Mouse (Mus musculus) forebrain, postnatal 0 days (tissue): ENCODE measurements around the gene Anks1b. TPM values are rescaled to one million over a fixed set of nuclear protein-coding genes. Genes with fewer than 3 reads are reported as not detected.

Experiments used
- ATAC-seq: fragments of 200-750 bp; cut with Nextera tagmentation; 2 replicates; pipeline ENCODE4 v1.8.0; 2017; ENCODE audit warnings: mild to moderate bottlenecking, moderate library complexity
- DNase-seq: peaks from one replicate; pipeline ENCODE4 v3.0.0-alpha.2; 2015
- H3K27ac ChIP-seq: fragments of 300-500 bp; sonication (generic); 2 replicates; pipeline ENCODE4 v1.5.1; 2014; ENCODE audit warnings: low read depth, mild to moderate bottlenecking, antibody characterized with exemption, low read length, moderate library complexity, mixed read lengths
- H3K27me3 ChIP-seq: fragments of 300-500 bp; sonication (generic); 2 replicates; pipeline ENCODE4 v1.6.1; 2014; ENCODE audit warnings: mild to moderate bottlenecking, low read length, mixed read lengths; ENCODE audit not compliant: insufficient read depth
- H3K36me3 ChIP-seq: fragments of 300-500 bp; sonication (generic); 2 replicates; pipeline ENCODE4 v1.6.1; 2014; ENCODE audit warnings: mild to moderate bottlenecking, moderate library complexity; ENCODE audit not compliant: insufficient read depth
- H3K4me1 ChIP-seq: fragments of 300-500 bp; sonication (generic); 2 replicates; pipeline ENCODE4 v1.6.1; 2014; ENCODE audit warnings: antibody characterized with exemption; ENCODE audit not compliant: insufficient read depth
- H3K4me2 ChIP-seq: fragments of 300-500 bp; sonication (generic); 2 replicates; pipeline ENCODE4 v1.6.1; 2014; ENCODE audit warnings: low read depth, mild to moderate bottlenecking, moderate library complexity
- H3K4me3 ChIP-seq: fragments of 300-500 bp; sonication (generic); 2 replicates; pipeline ENCODE4 v1.5.1; 2014; ENCODE audit warnings: low read depth, low read length, mixed read lengths
- H3K9ac ChIP-seq: fragments of 300-500 bp; sonication (generic); 2 replicates; pipeline ENCODE4 v1.6.1; 2014; ENCODE audit warnings: mild to moderate bottlenecking
- H3K9me3 ChIP-seq: fragments of 300-500 bp; sonication (generic); 2 replicates; pipeline ENCODE4 v1.6.1; 2016; ENCODE audit warnings: low read length
- CTCF ChIP-seq: sonication (generic); IDR thresholded peaks from 2 replicates; pipeline ENCODE4 v1.5.1; 2016; ENCODE audit warnings: antibody characterized with exemption, control low read depth, low read depth
- WGBS: fragments of 180-500 bp; shearing (Covaris S2); extraction: QIAGEN DNeasy Blood & Tissue Kit; methylation state at CpG from one replicate; pipeline ENCODE4 v1.1.7; 2014; 5-methylcytosine and 5-hydroxymethylcytosine counted together
- polyA plus RNA-seq: library from polyadenylated mRNA; unstranded; fragments of >200 nt; fragmentation: Nextera tagmentation; extraction: Ambion mirVana; gene quantifications from 2 replicates; pipeline ENCODE4 v1.2.1, GENCODE M21; 2015
- total RNA-seq: library from RNA; depleted of rRNA; stranded (reverse); fragments of >200 nt; gene quantifications from 2 replicates; pipeline ENCODE4 v1.2.3, GENCODE M21; 2014

The Anks1b gene
- total and polyA plus RNA-seq, 2 experiments from 2014 or later = 120 to 145 TPM

- Histone ChIP-seq H3K9me3 (no peaks in the 10 kb centered on the region), H3K27ac (no peak overlapping the region), H3K4me2 (no peak overlapping the region), H3K4me3 (no peak overlapping the region), H3K27me3 (no peaks in the 10 kb centered on the region), H3K9ac (no peak overlapping the region), H3K4me1 (no peaks in the 10 kb centered on the region), H3K36me3 (no peaks in the 10 kb centered on the region; the same call in 1 of the 2 replicates)
- 89% methylated on average over 9 of the region's 9 CpGs for WGBS
- DNase-seq = no peak
- ATAC-seq = no peak
- TF ChIP-seq CTCF = no peak
Measured at GRCm38 (mm10) chr10:90077930-90078329, 204.6 kb downstream of the Anks1b start.

DNA sequence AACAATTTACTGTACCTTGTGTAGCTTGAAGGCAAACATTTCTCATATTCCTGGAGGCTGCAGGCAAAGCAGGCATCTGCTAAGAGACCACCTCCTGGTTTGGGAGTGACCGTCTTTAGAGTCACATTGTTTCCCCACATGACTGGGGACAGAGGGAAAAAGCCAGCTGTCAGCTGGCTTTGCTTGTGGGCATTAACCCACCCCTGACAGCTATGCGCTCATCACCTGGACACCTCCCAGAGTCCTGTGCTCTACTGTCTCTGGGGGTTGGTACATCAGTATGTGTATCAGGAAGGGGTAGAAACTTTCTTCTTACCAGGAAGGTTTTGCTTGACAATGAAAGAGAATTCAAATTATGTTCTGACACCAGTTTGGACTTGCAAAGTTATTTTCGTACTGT is 207.8 kb downstream of the Anks1b start:
- H3K4me3 ChIP-seq = no peak overlapping the region
- no peak overlapping the region for H3K9ac ChIP-seq
- H3K4me1 ChIP-seq = no peaks in the 10 kb centered on the region
- ATAC-seq = no peak
- TF ChIP-seq CTCF = no peak
- H3K36me3 ChIP-seq = no peaks in the 10 kb centered on the region; the same call in 1 of the 2 replicates
- 60% methylated on average over 3 of the region's 3 CpGs for WGBS
- no peak overlapping the region for H3K4me2 ChIP-seq
- H3K27me3 ChIP-seq = no peaks in the 10 kb centered on the region
- no peaks in the 10 kb centered on the region for H3K9me3 ChIP-seq
- no peak overlapping the region for H3K27ac ChIP-seq
- no peak for DNase-seq

DNA sequence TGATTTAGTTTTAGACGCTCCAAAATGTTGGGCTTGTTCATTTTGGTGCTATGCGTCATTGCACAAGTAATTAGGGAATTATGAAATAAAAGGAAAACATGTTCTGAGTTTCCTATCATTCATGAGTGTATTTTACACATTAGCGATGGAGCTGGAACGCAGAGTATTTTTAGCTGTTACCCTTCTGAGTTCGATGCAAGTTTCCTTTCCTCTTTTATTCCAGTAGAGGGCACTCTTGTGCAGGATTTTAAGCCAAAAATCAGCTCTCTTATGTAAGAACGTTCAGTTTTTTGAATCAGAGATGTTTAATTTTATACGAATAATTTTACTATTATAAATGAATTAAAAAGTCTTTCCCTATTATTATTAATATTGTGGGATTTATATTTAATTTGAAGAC is 208.3 kb downstream of the Anks1b start:
- Histone ChIP-seq H3K4me1 (no peaks in the 10 kb centered on the region), H3K36me3 (no peaks in the 10 kb centered on the region; the same call in 1 of the 2 replicates), H3K4me3 (no peak overlapping the region), H3K27me3 (no peaks in the 10 kb centered on the region), H3K9ac (no peak overlapping the region), H3K4me2 (no peak overlapping the region), H3K9me3 (no peaks in the 10 kb centered on the region), H3K27ac (no peak overlapping the region)
- ATAC-seq (peak; percentile 63), DNase-seq (peak; percentile 81)
- WGBS = 11% methylated on average over 7 of the region's 7 CpGs
- peak; percentile 76 for TF ChIP-seq CTCF

DNA sequence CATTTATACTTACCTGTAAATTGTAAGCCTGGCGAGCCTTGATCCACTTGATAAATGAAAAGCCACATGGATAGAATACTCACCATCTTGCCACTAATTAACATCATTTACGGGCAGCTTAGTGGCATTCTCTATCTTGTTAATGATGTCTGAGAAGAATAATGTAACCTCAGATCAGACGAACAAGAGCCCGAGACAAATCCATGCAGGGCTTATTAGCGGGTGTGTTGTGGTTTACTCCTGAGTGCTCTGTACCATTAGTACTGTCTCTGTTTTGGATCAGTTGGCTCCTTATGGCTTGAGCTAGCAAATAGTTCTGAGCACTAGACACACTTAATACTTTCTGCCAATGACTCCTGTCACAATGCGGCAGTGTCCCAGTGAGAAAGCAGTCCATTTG is 220.6 kb downstream of the Anks1b start:
- 43% methylated on average over 6 of the region's 6 CpGs for WGBS
- Histone ChIP-seq H3K36me3 (no peaks in the 10 kb centered on the region; the same call in 1 of the 2 replicates), H3K9me3 (no peaks in the 10 kb centered on the region), H3K27ac (no peak overlapping the region), H3K9ac (no peak overlapping the region), H3K4me3 (no peak overlapping the region), H3K27me3 (no peaks in the 10 kb centered on the region), H3K4me2 (no peak overlapping the region), H3K4me1 (no peaks in the 10 kb centered on the region)
- DNase-seq (no peak), ATAC-seq (no peak)
- no peak for TF ChIP-seq CTCF

DNA sequence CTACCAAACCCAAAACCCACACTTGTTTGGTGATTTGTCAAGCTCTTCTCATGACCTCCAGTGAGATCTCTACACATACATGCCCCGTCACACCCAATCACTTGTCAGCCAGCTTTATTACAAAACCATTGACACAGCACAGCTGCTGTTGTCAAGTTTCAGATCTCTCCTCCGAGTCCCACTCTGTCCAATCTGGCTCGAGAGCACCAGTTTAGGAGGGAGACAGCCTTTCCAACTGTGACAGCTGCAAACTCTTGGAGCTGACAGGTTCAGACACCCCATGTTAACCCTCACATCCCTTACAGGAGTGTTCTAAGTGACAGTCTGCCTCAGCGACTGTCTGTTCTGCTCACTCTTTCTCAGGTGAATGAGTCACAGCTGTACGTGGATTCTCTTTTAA is 239.4 kb downstream of the Anks1b start:
- DNase-seq (peak; percentile 4), ATAC-seq (peak; percentile 42; the same call in 1 of the 2 replicates)
- WGBS = 63% methylated on average over 5 of the region's 5 CpGs
- no peaks in the 10 kb centered on the region for H3K27me3 ChIP-seq
- no peak overlapping the region for H3K27ac ChIP-seq
- H3K4me1 ChIP-seq = no peaks in the 10 kb centered on the region
- no peaks in the 10 kb centered on the region for H3K36me3 ChIP-seq
- no peak for TF ChIP-seq CTCF
- H3K9me3 ChIP-seq = no peaks in the 10 kb centered on the region
- no peak overlapping the region for H3K9ac ChIP-seq
- no peak overlapping the region for H3K4me3 ChIP-seq
- H3K4me2 ChIP-seq = no peak overlapping the region

GRCm38 (mm10) chr10:90116867-90117266 is 243.6 kb downstream of the Anks1b start:
- Histone ChIP-seq H3K4me1 (no peaks in the 10 kb centered on the region), H3K9ac (no peak overlapping the region), H3K27ac (no peak overlapping the region), H3K4me2 (no peak overlapping the region), H3K27me3 (no peaks in the 10 kb centered on the region), H3K9me3 (no peaks in the 10 kb centered on the region), H3K36me3 (no peaks in the 10 kb centered on the region), H3K4me3 (no peak overlapping the region)
- WGBS = 93% methylated on average over 3 of the region's 3 CpGs
- no peak for TF ChIP-seq CTCF
- ATAC-seq (no peak), DNase-seq (no peak)

DNA sequence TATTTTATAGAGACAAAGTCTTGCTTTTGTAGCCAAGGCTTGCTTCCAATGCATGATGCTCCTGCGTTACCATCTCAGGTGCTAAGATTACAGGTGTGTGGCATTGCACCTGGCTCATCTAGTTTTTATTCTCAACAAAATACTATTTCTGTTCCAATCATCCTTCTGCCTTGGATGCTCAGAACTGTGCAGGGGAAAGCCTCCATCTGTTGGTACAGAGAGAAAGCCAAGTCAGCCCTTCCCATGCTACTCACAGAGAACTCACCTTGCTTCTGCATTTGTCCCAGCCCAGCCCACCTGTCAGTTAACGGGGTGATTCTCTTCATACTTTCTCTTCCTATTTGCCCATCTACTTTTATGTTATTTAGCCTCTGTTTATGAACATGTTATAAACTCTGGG is 244.5 kb downstream of the Anks1b start:
- Histone ChIP-seq H3K4me2 (no peak overlapping the region), H3K4me3 (no peak overlapping the region), H3K9me3 (no peaks in the 10 kb centered on the region), H3K9ac (no peak overlapping the region), H3K27ac (no peak overlapping the region), H3K36me3 (no peaks in the 10 kb centered on the region), H3K27me3 (no peaks in the 10 kb centered on the region), H3K4me1 (no peaks in the 10 kb centered on the region)
- DNase-seq = no peak
- 88% methylated on average over 2 of the region's 2 CpGs for WGBS
- no peak for ATAC-seq
- TF ChIP-seq CTCF = no peak

- Histone ChIP-seq H3K9me3 (no peaks in the 10 kb centered on the region), H3K4me2 (no peak overlapping the region), H3K4me1 (no peaks in the 10 kb centered on the region), H3K27ac (no peak overlapping the region), H3K4me3 (no peak overlapping the region), H3K9ac (no peak overlapping the region), H3K27me3 (no peaks in the 10 kb centered on the region), H3K36me3 (0 out of 2 replicates have a peak, but pooled peaks cover 4% of the 10 kb centered on the region)
- no peak for ATAC-seq
- TF ChIP-seq CTCF = no peak
- DNase-seq = no peak
Measured at GRCm38 (mm10) chr10:90137538-90137937, 264.2 kb downstream of the Anks1b start.
